Mouse (Mus musculus) liver, adult 2 months (tissue): ENCODE results near the gene Rnf224.

Source experiments
- CTCF ChIP-seq: fragments of 200-500 bp; IDR thresholded peaks from 2 replicates; pipeline ENCODE4 v1.5.1; 2011; ENCODE audit warnings: low read depth, low read length, control low read depth
- POLR2A ChIP-seq: fragments of 200-500 bp; IDR thresholded peaks from 2 replicates; pipeline ENCODE4 v1.6.1; 2011; ENCODE audit warnings: low read length, control low read depth; ENCODE audit not compliant: insufficient read depth; ENCODE audit errors: extremely low read depth

- TF ChIP-seq CTCF (no peak), POLR2A (no peak)
Measured at GRCm38 (mm10) chr2:25214444-25214843, 22.1 kb downstream of the Rnf224 start, which contains the start of gene Stpg3.
